Mouse (Mus musculus) G1E-ER4 (cell line): ENCODE data around the gene Zpbp2. TPM values are rescaled to one million over a fixed set of nuclear protein-coding genes. Genes with fewer than 3 reads are reported as not detected.

ENCODE experiments used
- GATA1 ChIP-seq: IDR thresholded peaks from one replicate; pipeline ENCODE4 v1.8.0; 2012; ENCODE audit warnings: low read length, inconsistent platforms
- polyA plus RNA-seq: library from polyadenylated mRNA; stranded (reverse); fragments of >175 nt; gene quantifications from 2 replicates; pipeline ENCODE4 v1.2.3, GENCODE M21; 2012

Gene Zpbp2
- polyA plus RNA-seq, 1 experiment, result 0.39 TPM

GRCm38 (mm10) chr11:98597363-98597762 lies 46.5 kb downstream of the Zpbp2 start:
- no peak for TF ChIP-seq GATA1

DNA sequence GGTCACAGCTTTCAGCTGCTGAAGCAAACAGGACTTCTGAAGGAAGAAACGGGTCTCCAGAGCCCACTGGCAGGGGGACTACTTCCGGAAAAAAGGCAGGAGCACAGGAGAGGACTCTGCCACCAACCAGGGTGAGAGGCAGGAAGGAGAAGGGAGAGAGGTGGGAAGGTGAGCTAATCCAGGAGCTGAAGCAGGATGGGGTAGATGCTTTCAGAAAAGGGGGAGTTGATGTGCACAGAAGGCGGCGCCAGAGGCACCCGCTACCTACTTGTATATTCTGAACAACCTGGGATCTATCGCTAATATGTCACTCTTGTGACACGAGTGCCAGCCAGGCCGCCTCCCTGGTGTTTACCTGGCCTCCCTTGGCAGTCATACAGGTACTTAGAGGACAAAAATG lies 47.1 kb downstream of the Zpbp2 start, which contains the start of gene Lrrc3c:
TSS of gene Lrrc3c (plus strand) at position 301 of the 400 bp plus-strand sequence.
- TF ChIP-seq GATA1, result no peak

- TF ChIP-seq GATA1, result no peak
Measured at GRCm38 (mm10) chr11:98598851-98599290, 48.0 kb downstream of the Zpbp2 start.

DNA sequence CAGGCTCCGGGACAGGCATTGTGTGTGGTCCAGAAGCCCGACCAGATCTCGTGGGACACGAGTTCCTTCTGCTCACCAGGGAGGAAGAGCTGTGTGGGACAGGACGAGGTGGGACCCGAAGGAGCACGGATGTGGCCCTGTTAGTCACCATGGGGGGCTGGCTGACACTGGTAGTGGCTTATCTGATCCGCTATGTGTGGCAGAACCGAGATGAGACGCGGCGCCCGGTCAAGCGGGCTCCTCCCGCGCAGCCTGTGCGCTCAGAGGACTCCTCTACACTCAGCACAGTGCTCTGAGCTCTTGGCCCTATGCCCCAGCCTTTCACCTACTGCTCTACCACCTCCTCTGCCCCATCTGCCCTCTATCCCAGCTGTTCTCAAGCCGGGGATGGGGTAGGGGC lies 48.4 kb downstream of the Zpbp2 start:
- TF ChIP-seq GATA1, result no peak

GRCm38 (mm10) chr11:98602090-98602690 lies 51.3 kb downstream of the Zpbp2 start:
- TF ChIP-seq GATA1, result no peak

GRCm38 (mm10) chr11:98603953-98604352 lies 53.1 kb downstream of the Zpbp2 start:
- TF ChIP-seq GATA1, result no peak

- TF ChIP-seq GATA1, result no peak
Measured at GRCm38 (mm10) chr11:98606763-98607162, 55.9 kb downstream of the Zpbp2 start.

Other genes starting within 250 kb of the Zpbp2 start
- gene Neurod2, start 221.4 kb upstream of the Zpbp2 start, polyA plus RNA-seq, result not detected in 2 replicates
- gene Ppp1r1b, start 202.7 kb upstream of the Zpbp2 start, polyA plus RNA-seq, result not detected in 2 replicates
- gene Stard3, start 192.7 kb upstream of the Zpbp2 start, polyA plus RNA-seq, result 25.4 and 31.5 TPM in 2 replicates
- gene Tcap, start 167.3 kb upstream of the Zpbp2 start, polyA plus RNA-seq, result not detected in 2 replicates
- gene Pnmt, start 164.6 kb upstream of the Zpbp2 start, polyA plus RNA-seq, result not detected in 2 replicates
- gene Pgap3, start 150.6 kb upstream of the Zpbp2 start, polyA plus RNA-seq, result 11.3 and 13.7 TPM in 2 replicates
- gene Erbb2, start 138.6 kb upstream of the Zpbp2 start, polyA plus RNA-seq, result not detected in 2 replicates
- gene Mien1, start 112.1 kb upstream of the Zpbp2 start, polyA plus RNA-seq, result 35.2 and 51.4 TPM in 2 replicates
- not detected in 2 replicates for gene Grb7, start 104.7 kb upstream of the Zpbp2 start, polyA plus RNA-seq
- not detected in 2 replicates for gene Ikzf3, start 5.1 kb upstream of the Zpbp2 start, polyA plus RNA-seq
- gene Ormdl3, start 36.3 kb downstream of the Zpbp2 start, polyA plus RNA-seq, result 38.2 and 44.7 TPM in 2 replicates
- not detected in 2 replicates for gene Lrrc3c, start 47.2 kb downstream of the Zpbp2 start, polyA plus RNA-seq
- gene Gm12355, start 74.6 kb downstream of the Zpbp2 start, polyA plus RNA-seq, result not detected in 2 replicates
- 0.04 TPM in 1 of 2 replicates, not detected in the other for gene Gsdma3, start 75.3 kb downstream of the Zpbp2 start, polyA plus RNA-seq
- not detected in 2 replicates for gene Gsdma2, start 95.7 kb downstream of the Zpbp2 start, polyA plus RNA-seq
- 0.04 TPM in 2 replicates for gene Gsdma, start 113.3 kb downstream of the Zpbp2 start, polyA plus RNA-seq
- gene Psmd3, start 131.5 kb downstream of the Zpbp2 start, polyA plus RNA-seq, result 253 TPM in 2 replicates
- not detected in 2 replicates for gene Csf3, start 150.2 kb downstream of the Zpbp2 start, polyA plus RNA-seq
- gene Med24, start 178.3 kb downstream of the Zpbp2 start, polyA plus RNA-seq, result 78.9 and 103 TPM in 2 replicates
- 30.8 and 40.6 TPM in 2 replicates for gene Thra, start 189.5 kb downstream of the Zpbp2 start, polyA plus RNA-seq
- 3.1 and 3.5 TPM in 2 replicates for gene Nr1d1, start 224.2 kb downstream of the Zpbp2 start, polyA plus RNA-seq
- 42.1 and 53.0 TPM in 2 replicates for gene Msl1, start 244.4 kb downstream of the Zpbp2 start, polyA plus RNA-seq